Mouse (Mus musculus): ENCODE measurements around the gene Smco3. TPM values are rescaled to one million over a fixed set of nuclear protein-coding genes. Genes with fewer than 3 reads are reported as not detected.

Gene Smco3
- total and polyA plus RNA-seq, 3 experiments = 0.90 to 12.9 (median 5.5) TPM

DNA sequence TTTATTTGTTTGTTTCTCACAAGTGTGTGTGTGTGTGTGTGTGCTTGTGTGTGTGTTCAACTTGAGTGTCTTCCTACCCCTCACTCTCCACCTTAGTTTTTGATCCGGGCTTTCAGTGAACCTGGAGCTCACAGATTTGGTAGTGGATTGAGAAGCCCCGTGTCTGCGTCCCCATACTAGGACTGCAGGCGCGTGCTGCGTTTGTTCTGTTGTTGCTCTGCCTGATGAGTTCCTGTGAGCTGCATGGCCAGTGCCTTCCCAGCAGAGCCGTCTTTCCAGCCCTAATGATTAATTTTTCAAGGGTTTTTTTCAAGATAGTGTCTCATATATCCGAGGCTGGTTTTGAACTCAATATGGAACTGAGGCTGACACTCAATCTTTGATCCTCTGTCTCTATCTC, 23.2 kb upstream of the Smco3 start:
- in situ Hi-C loops (cut with MboI; ENCODE audit: low pct_ligation_motif_present, low pct_unique_long_range_greater_than_20kb, low sequenced_read_pairs) (loop anchor here (5.0 kb wide), 1 partner anchor 129 kb away; no protein-coding TSS in a partner anchor), dilution Hi-C loops (cut with MboI; ENCODE audit: extremely low pct_ligation_motif_present, extremely low pct_unique_long_range_greater_than_20kb, low sequenced_read_pairs) (loop anchor here (25.0 kb wide), 1 partner anchor 129 kb away; no protein-coding TSS in a partner anchor)
- H3K4me3 ChIP-seq (replicated peaks in 1 of 3; ENCODE audit: low read depth in 2 of 3, low read length in 2 of 3, poor library complexity in 1 of 3) = no peak overlapping the region
- H3K27me3 ChIP-seq (replicated peaks) = no peaks in the 10 kb centered on the region
- no peak overlapping the region for H3K4me2 ChIP-seq (ENCODE audit: insufficient read depth, low read depth, poor library complexity, severe bottlenecking)
- peaks cover 16 to 33% of the 10 kb centered on the region in 2 experiments for H3K4me1 ChIP-seq (ENCODE audit: control insufficient read depth in 1 of 2, insufficient read depth in 2 of 2)
- no peak overlapping the region for H3K27ac ChIP-seq (ENCODE audit: insufficient read depth, low read depth)
- H3K36me3 ChIP-seq (replicated peaks in 1 of 2; ENCODE audit: control insufficient read depth in 1 of 2, insufficient read depth in 1 of 2, low read length in 1 of 2) = peaks cover 2 to 44% of the 10 kb centered on the region in 2 experiments
- DNase-seq (ENCODE audit: extremely low read depth) = no peak
- TF ChIP-seq CHD1 (IDR thresholded peaks at IDR 0.05; ENCODE audit: low read depth, low read length) = no peak
- no peak for TF ChIP-seq E2F4 (IDR thresholded peaks at IDR 0.05; ENCODE audit: insufficient replicate concordance, low read depth, low read length)
- no peak for TF ChIP-seq CTCF (conservative IDR thresholded peaks at IDR 0.05 in 1 of 2, IDR thresholded peaks at IDR 0.05 in 1 of 2; ENCODE audit: low read depth in 2 of 2, low read length in 2 of 2)
- no peak for TF ChIP-seq RAD21 (IDR thresholded peaks at IDR 0.05; ENCODE audit: low read depth, low read length)
- no peak for TF ChIP-seq ZC3H11A (IDR thresholded peaks at IDR 0.05; ENCODE audit: low read depth, low read length)
- TF ChIP-seq SIN3A (IDR thresholded peaks at IDR 0.05; ENCODE audit: low read length) = no peak
- TF ChIP-seq ZMIZ1 (IDR thresholded peaks at IDR 0.05; ENCODE audit: low read depth, low read length) = no peak
- TF ChIP-seq ZNF384 (IDR thresholded peaks at IDR 0.05; ENCODE audit: low read depth, low read length) = no peak
- TF ChIP-seq MAZ (IDR thresholded peaks at IDR 0.05; ENCODE audit: low read depth, low read length) = no peak
- H3K79me2 ChIP-seq (replicated peaks; ENCODE audit: control insufficient read depth, extremely low read depth, insufficient read depth, poor library complexity, severe bottlenecking) = no peaks in the 10 kb centered on the region
- no peak overlapping the region for H3K9ac ChIP-seq (ENCODE audit: insufficient read depth, low read depth)
- no peaks in the 10 kb centered on the region for H3K9me3 ChIP-seq (replicated peaks; ENCODE audit: low read length)

GRCm38 (mm10) chr6:136857873-136858260, 22.6 kb upstream of the Smco3 start:
- Histone ChIP-seq H3K4me3 (replicated peaks in 1 of 3; ENCODE audit: low read depth in 2 of 3, low read length in 2 of 3, poor library complexity in 1 of 3) (no peak overlapping the region), H3K4me1 (ENCODE audit: control insufficient read depth in 1 of 2, insufficient read depth in 2 of 2) (peaks cover 16 to 38% of the 10 kb centered on the region in 2 experiments), H3K9me3 (replicated peaks; ENCODE audit: low read length) (no peaks in the 10 kb centered on the region), H3K36me3 (replicated peaks in 1 of 2; ENCODE audit: control insufficient read depth in 1 of 2, insufficient read depth in 1 of 2, low read length in 1 of 2) (peaks cover 2 to 38% of the 10 kb centered on the region in 2 experiments), H3K4me2 (ENCODE audit: insufficient read depth, low read depth, poor library complexity, severe bottlenecking) (no peak overlapping the region), H3K79me2 (replicated peaks; ENCODE audit: control insufficient read depth, extremely low read depth, insufficient read depth, poor library complexity, severe bottlenecking) (no peaks in the 10 kb centered on the region), H3K27ac (ENCODE audit: insufficient read depth, low read depth) (no peak overlapping the region), H3K27me3 (replicated peaks) (no peaks in the 10 kb centered on the region), H3K9ac (ENCODE audit: insufficient read depth, low read depth) (no peak overlapping the region)
- no peak for DNase-seq (ENCODE audit: extremely low read depth)
- dilution Hi-C loops (cut with MboI; ENCODE audit: extremely low pct_ligation_motif_present, extremely low pct_unique_long_range_greater_than_20kb, low sequenced_read_pairs) = loop anchor here (25.0 kb wide), 1 partner anchor 129 kb away; no protein-coding TSS in a partner anchor
- TF ChIP-seq SMC3 (IDR thresholded peaks at IDR 0.05; ENCODE audit: low read depth, low read length) (no peak), UBTF (IDR thresholded peaks at IDR 0.05; ENCODE audit: low read depth, low read length) (no peak), GABPA (IDR thresholded peaks at IDR 0.05; ENCODE audit: insufficient replicate concordance, low read depth, low read length) (no peak), RCOR1 (conservative IDR thresholded peaks at IDR 0.05; ENCODE audit: low read depth, low read length) (no peak), EP300 (IDR thresholded peaks at IDR 0.05; ENCODE audit: low read length) (no peak), RAD21 (IDR thresholded peaks at IDR 0.05; ENCODE audit: low read depth, low read length) (no peak), ZMIZ1 (IDR thresholded peaks at IDR 0.05; ENCODE audit: low read depth, low read length) (no peak), ELF1 (IDR thresholded peaks at IDR 0.05; ENCODE audit: low read depth, low read length) (no peak), E2F4 (IDR thresholded peaks at IDR 0.05; ENCODE audit: insufficient replicate concordance, low read depth, low read length) (no peak), MEF2A (IDR thresholded peaks at IDR 0.05; ENCODE audit: borderline replicate concordance, low read depth, low read length) (no peak)
- in situ Hi-C loops (cut with MboI; ENCODE audit: low pct_ligation_motif_present, low pct_unique_long_range_greater_than_20kb, low sequenced_read_pairs) = loop anchor here (5.0 kb wide), 1 partner anchor 129 kb away; no protein-coding TSS in a partner anchor

Measured in CH12.LX (cell line).